Mouse (Mus musculus) ES-Bruce4 (cell line): ENCODE data around the gene Il17d. TPM values are rescaled to one million over a fixed set of nuclear protein-coding genes. Genes with fewer than 3 reads are reported as not detected.

ENCODE experiments used
- H3K27ac ChIP-seq: 2 replicates; pipeline ENCODE4 v1.5.1; 2012; ENCODE audit warnings: low read length, inconsistent platforms; ENCODE audit not compliant: insufficient read depth
- H3K27me3 ChIP-seq: 2 replicates; pipeline ENCODE4 v1.6.1; 2012; ENCODE audit warnings: mild to moderate bottlenecking, low read length, inconsistent platforms; ENCODE audit not compliant: control insufficient read depth, poor library complexity, insufficient read depth, severe bottlenecking
- H3K36me3 ChIP-seq: 2 replicates; pipeline ENCODE4 v1.6.1; 2012; ENCODE audit warnings: inconsistent platforms, mild to moderate bottlenecking, low read length, moderate library complexity; ENCODE audit not compliant: control insufficient read depth, poor library complexity, insufficient read depth, severe bottlenecking
- H3K4me1 ChIP-seq: one replicate; pipeline ENCODE4 v1.8.1; 2011; ENCODE audit warnings: low read length; ENCODE audit not compliant: control insufficient read depth, insufficient read depth
- H3K4me3 ChIP-seq: 2 replicates; pipeline ENCODE4 v1.5.1; 2011; ENCODE audit warnings: low read depth, mild to moderate bottlenecking, low read length
- H3K9ac ChIP-seq: 2 replicates; pipeline ENCODE4 v1.6.1; 2012; ENCODE audit warnings: low read depth, mild to moderate bottlenecking, inconsistent platforms; ENCODE audit not compliant: poor library complexity, severe bottlenecking
- H3K9me3 ChIP-seq: replicated peaks from 2 replicates; pipeline ENCODE4 v1.6.1; 2012; ENCODE audit warnings: mild to moderate bottlenecking, low read length, inconsistent platforms; ENCODE audit not compliant: control insufficient read depth, poor library complexity, insufficient read depth, severe bottlenecking
- CTCF ChIP-seq: IDR thresholded peaks from one replicate; pipeline ENCODE4 v1.8.1; 2011; ENCODE audit warnings: low read depth, low read length
- EP300 ChIP-seq: IDR thresholded peaks from 2 replicates; pipeline ENCODE4 v1.6.1; 2011; ENCODE audit warnings: low read depth, low read length; ENCODE audit not compliant: insufficient read depth
- POLR2A ChIP-seq: IDR thresholded peaks from one replicate; pipeline ENCODE4 v1.8.1; 2011; ENCODE audit warnings: low read length; ENCODE audit not compliant: insufficient read depth
- polyA plus RNA-seq: library from polyadenylated mRNA; stranded (reverse); fragments of >200 nt; gene quantifications from 2 replicates; pipeline ENCODE4 v1.2.4, GENCODE M21; 2011; ENCODE audit warnings: low read depth; ENCODE audit not compliant: missing spikeins, insufficient read depth, insufficient read length

Il17d gene
- 1.4 and 2.1 TPM in 2 replicates for polyA plus RNA-seq

DNA sequence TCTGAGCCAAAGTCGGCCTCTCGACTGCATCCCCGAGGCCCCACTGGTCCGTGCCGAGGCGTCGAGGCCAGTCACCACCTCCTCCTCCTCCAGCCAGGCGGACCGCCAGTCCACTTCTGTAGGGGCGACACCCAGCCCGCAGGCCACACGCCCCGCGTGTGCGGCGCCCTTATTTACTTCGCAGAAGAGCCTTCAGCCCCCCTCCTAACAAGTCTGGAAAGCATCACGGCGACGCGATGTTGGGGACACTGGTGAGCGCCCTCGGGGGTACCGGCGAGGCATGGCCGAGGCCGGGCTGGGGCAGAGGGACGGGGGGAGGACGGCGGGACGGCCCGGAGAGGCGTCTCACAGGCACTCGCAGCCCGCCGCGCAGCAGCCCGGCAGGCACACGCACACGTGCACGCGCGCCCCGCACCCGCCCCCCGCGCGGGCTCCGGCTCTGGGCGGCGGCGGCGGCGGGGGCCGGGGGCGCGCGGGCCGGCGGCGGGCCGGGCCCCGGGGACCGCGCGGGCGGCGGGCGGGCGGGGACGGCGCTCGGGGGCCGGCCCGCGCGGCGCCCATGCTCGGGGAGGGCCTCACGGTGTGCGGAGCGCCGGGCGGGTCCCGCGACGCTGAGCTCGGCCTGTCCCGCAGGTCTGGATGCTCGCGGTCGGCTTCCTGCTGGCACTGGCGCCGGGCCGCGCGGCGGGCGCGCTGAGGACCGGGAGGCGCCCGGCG is at the start of gene Il17d:
Gene Il17d (plus strand): TSS at position 107 of the 717 bp plus-strand sequence.
- H3K36me3 ChIP-seq = no peaks in the 10 kb centered on the region; the same call in 1 of the 2 replicates
- no peaks in the 10 kb centered on the region for H3K9me3 ChIP-seq
- peak within 1 kb of the TSS; percentile 89 for H3K4me3 ChIP-seq
- H3K27ac ChIP-seq = peak within 1 kb of the TSS; percentile 51
- no peaks in the 10 kb centered on the region for H3K27me3 ChIP-seq
- TF ChIP-seq CTCF (no peak), POLR2A (no peak), EP300 (no peak)
- H3K4me1 ChIP-seq = peaks cover 13% of the 10 kb centered on the region
- peak within 1 kb of the TSS; percentile 98 for H3K9ac ChIP-seq

DNA sequence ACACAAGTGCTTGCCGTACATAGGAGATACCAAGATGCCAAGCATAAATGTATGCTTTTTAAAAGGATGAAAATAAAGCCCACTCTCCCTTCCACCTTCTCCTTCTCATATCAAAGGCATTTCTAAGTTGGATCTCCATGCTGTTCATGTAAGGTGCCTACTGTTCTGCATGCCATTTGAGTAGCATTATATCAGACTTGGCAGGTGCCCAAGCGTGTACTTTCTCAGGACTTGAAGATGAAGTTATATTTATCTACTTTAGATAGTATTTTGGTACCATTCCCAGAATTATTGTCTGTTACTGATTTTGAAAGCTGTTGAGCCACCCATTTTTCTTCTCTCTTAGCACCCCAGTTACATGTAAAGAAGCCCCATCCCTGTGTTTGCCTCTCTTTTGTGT is 49.5 kb upstream of the Il17d start:
- no peak overlapping the region for H3K4me3 ChIP-seq
- H3K9ac ChIP-seq = no peak overlapping the region
- no peak overlapping the region for H3K27ac ChIP-seq
- no peaks in the 10 kb centered on the region for H3K9me3 ChIP-seq
- H3K36me3 ChIP-seq = no peaks in the 10 kb centered on the region
- no peaks in the 10 kb centered on the region for H3K4me1 ChIP-seq
- H3K27me3 ChIP-seq = no peaks in the 10 kb centered on the region
- no peak for TF ChIP-seq CTCF
- TF ChIP-seq POLR2A = no peak
- no peak for TF ChIP-seq EP300

DNA sequence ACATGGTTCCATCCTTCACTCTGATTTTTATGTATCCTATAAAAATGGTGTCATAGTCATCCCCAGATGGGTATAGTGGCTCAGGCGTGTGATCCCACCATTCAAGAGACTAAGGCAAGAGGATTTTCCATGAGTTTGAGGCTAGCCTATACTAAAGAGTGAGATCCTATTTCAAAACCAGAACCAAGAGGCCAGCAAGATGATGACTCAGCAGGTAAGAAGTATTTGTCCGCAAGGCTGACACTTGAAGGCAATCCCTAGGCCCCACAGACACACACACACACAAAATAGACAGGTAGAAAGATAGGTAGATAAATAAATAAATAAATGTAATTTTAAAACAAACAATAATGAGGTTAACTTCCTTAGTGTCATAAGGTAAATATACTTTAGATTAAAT is 42.3 kb upstream of the Il17d start:
- no peaks in the 10 kb centered on the region for H3K27me3 ChIP-seq

DNA sequence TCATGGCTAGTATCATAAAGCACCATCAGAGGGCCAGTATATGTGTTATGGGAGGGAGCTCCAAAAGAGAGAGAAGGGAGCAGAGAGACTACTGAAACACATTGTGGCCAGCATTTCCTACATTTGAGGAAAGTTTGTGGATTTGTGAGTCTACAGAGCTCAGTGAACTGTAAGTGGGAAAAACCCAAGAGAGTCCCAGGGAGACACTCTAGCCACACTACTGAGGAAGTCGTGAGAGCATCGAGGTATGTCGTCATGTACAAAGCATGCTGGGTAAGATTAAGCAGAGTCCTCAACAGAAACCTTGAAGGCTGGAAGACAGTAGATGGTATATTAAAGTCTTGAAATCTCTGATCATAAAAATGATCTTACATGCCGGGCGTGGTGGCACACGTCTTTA is 40.4 kb upstream of the Il17d start:
- no peak overlapping the region for H3K27ac ChIP-seq
- H3K36me3 ChIP-seq = no peaks in the 10 kb centered on the region
- H3K27me3 ChIP-seq = no peaks in the 10 kb centered on the region
- H3K9me3 ChIP-seq = no peaks in the 10 kb centered on the region
- H3K4me1 ChIP-seq = no peaks in the 10 kb centered on the region
- H3K9ac ChIP-seq = no peak overlapping the region
- TF ChIP-seq CTCF (no peak), POLR2A (no peak), EP300 (no peak)
- no peak overlapping the region for H3K4me3 ChIP-seq

More for the DNA sequence above, 42.3 kb upstream of the Il17d start:
- Histone ChIP-seq H3K4me1 (no peaks in the 10 kb centered on the region), H3K4me3 (no peak overlapping the region), H3K36me3 (no peaks in the 10 kb centered on the region), H3K27ac (no peak overlapping the region), H3K9ac (no peak overlapping the region), H3K9me3 (no peaks in the 10 kb centered on the region)
- TF ChIP-seq EP300 (no peak), POLR2A (no peak)

DNA sequence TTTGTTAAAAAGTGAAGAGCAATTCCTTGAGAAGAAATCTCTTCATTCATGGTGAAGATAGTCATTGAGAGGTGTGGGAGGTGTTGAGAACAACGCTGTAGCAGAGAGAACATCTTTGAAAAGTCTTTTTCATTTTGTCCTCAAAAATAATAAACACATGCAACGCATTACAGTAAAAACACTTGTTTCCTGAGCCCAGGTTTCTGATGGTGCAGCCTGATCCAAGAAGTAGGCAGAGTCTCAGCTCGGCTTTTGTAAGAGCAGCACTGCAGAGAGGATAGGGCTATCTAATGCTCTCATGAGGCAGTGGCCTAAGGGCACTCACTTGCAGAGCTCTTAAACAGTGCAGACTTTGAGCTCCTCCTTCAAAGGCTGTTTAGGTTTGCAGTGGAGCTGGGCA is 34.9 kb upstream of the Il17d start:
- TF ChIP-seq POLR2A (no peak), EP300 (no peak), CTCF (no peak)
- Histone ChIP-seq H3K9me3 (no peaks in the 10 kb centered on the region), H3K36me3 (no peaks in the 10 kb centered on the region), H3K27me3 (no peaks in the 10 kb centered on the region), H3K27ac (no peak overlapping the region), H3K4me1 (no peaks in the 10 kb centered on the region), H3K9ac (no peak overlapping the region), H3K4me3 (no peak overlapping the region)

DNA sequence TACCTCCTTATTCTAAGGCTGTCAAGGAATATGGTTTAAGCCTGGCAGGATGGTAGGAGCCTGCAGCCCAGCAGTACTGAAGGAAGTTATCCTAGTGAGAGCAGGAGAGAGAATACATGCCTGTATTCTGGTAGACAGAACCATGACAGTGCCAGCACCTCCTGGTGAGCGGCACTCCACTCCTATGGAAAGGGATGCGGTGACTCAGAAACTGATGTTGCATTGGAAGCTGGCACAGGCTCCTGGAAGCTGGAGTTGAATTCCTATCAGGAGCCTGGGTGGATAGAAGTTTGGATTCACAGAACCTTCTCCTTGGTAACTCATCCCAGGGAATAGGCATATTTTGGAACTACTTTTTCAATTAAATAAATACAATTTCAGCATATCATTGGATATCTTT is 30.7 kb upstream of the Il17d start:
- TF ChIP-seq EP300 = no peak
- no peak for TF ChIP-seq POLR2A
- no peak for TF ChIP-seq CTCF
- Histone ChIP-seq H3K9ac (no peak overlapping the region), H3K4me1 (no peaks in the 10 kb centered on the region), H3K4me3 (no peak overlapping the region), H3K27ac (no peak overlapping the region), H3K9me3 (no peaks in the 10 kb centered on the region), H3K36me3 (no peaks in the 10 kb centered on the region), H3K27me3 (no peaks in the 10 kb centered on the region)
